Mouse (Mus musculus) adrenal gland (tissue): Measurements from ENCODE around the gene Abcc8.

Experiments
- intact Hi-C: fragments of 180-260 bp; cut with DNase I; formaldehyde crosslinking; loops from one replicate; pipeline ENCODE4 v1.15.1; 2025

The Abcc8 gene

DNA sequence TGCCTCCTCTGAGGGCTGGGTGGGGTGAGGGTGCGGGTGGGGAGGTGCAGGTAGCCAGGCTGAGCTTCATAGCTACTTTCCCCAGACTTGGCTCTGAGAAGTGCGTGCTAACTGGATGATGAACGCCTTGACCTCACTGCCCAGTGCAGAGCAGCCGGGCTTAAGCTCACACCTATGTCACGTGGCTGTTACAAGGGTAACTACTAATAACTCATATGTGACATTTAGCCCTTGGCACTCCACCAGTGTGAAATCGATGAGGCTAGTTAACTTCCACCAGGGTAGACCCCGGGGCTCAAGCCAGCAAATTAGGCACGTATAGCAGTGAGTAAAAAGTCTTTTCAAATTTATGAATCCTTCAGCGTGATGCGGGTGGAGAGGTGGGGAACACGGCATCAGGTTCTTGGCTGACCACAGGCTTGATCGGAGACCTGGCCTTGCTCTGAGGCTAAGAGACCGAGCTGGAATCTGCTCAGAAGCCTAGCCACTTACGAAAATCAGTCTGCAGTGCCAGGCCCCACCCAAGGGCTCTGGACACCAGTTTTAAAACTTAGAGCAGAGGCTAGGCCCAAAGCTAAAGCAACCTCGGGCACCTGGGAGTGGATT is 68.5 kb downstream of the Abcc8 start:
- intact Hi-C loops, result no loop called here

DNA sequence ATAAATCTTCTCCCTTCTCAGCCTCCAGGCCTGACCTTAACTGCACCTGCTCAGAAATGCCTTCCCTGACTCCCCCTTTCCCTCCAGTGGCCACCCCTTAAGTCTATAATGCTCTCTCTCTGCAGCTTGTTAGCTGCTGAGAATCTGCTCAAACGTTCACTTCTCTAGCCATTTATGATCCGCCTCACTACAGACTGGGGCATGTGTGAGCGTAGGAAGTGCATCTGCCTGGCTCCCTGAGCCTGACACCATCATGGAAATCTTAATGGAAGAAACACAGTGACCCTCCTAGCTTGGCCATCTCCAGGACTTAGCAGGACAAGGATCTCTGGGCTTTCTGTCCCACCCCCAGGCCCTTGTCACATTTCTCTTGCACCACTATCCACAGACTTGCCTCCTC is 69.8 kb downstream of the Abcc8 start:
- intact Hi-C loops, result no loop called here

DNA sequence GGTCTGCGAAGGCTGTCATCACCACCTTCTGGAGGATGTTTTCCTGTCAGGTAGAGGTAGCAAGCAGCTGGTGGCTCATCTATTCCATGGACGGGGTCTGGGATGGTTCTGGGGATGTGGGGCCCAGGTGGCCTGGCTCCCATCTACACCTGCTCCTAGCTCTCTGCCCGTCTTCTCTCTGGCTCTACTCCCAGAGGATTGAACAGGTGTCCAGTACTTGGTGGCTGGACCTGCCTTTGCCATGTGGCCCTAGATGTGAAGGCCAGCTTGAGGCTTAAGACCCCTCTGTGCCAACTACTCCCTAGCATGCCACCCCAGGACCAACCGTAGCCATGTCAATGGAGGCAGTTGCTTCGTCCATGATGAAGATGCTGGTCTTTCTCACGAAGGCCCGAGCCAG is 74.3 kb downstream of the Abcc8 start:
- intact Hi-C loops, result no loop called here

- intact Hi-C loops, result no loop called here
Observed at GRCm38 (mm10) chr7:46104256-46104915, 75.4 kb downstream of the Abcc8 start.

- intact Hi-C loops, result no loop called here
Observed at GRCm38 (mm10) chr7:46103771-46104170, 76.1 kb downstream of the Abcc8 start.

DNA sequence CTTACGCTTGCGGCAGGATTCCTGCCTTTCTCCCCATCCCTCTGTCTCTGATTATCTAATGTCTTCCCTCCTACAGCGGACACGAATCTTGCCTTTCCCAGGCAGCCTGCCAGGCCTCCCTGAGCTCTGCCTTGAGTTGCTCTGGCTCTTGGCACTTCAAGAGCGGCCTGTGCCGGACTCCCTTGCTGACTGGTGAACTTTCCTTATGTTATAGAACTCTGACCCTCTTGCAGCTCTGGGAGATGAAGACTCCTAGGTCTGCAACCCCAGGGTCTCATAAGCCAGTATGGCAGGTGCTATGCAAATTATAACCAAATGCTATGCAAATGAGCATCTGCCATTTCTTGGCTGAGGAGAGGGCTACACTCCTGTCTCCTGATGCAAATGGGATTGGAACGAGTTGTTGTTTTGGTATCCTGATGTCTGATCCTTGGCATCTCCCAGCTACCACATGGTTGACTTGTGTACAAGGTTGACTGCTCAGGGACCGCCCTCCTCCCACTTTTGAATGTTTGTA is 76.7 kb downstream of the Abcc8 start:
- intact Hi-C loops, result no loop called here

DNA sequence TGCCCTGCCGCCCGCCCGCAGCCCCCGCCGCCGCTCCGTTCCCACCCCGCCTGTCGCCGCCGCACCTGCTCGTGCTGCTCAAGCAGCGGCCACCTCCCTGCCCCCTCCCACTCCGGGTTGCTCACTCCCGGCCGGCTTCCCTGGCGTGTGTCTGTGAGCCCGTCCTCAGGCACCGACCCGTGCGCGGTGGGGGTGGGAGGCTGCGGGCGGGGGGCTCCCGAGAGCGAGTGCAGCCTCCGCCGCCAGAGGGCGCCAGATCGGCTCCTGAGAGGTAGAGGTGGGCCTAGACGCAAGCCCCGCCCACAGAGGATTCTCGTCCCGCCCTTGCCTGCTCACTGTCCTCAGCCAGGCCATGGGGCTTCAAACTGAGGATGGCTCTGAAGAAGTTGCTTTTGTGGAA is 79.3 kb downstream of the Abcc8 start, which contains the start of gene Kcnj11:
TSS of gene Kcnj11 (minus strand) at position 202 of the 400 bp plus-strand sequence.
- intact Hi-C loops, result no loop called here

GRCm38 (mm10) chr7:46099682-46100081 is 80.2 kb downstream of the Abcc8 start:
- intact Hi-C loops, result no loop called here

GRCm38 (mm10) chr7:46098919-46099286 is 80.9 kb downstream of the Abcc8 start:
- intact Hi-C loops, result no loop called here

- intact Hi-C loops, result no loop called here
Observed at GRCm38 (mm10) chr7:46098221-46098918, 81.5 kb downstream of the Abcc8 start.

GRCm38 (mm10) chr7:46097319-46097783 is 82.5 kb downstream of the Abcc8 start:
- intact Hi-C loops, result loop anchor here (2.0 kb wide), 2 partner anchors 85 to 129 kb away; no protein-coding TSS in a partner anchor

DNA sequence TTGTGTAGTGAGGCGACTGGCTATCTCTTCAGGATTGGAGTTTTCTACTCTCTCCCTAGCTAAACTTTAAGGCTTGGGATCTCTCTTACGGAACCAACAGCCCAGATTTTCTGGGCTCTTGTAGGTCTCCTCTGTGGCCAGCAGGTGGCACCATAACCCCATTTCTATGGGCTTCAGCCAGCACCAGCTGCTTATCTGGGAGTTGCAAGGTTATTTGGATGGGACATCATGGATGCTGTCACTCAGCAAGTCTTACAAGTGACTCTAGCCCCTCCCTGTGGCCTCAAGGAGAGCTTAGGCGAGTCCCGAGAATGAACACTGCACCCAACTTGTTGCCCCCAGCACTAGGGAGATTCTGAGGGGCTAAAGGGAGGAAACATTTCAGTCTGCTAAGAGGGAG is 83.7 kb downstream of the Abcc8 start:
- intact Hi-C loops, result loop anchor here (1.0 to 2.0 kb wide), 3 partner anchors 87 to 131 kb away; no protein-coding TSS in a partner anchor

GRCm38 (mm10) chr7:46092803-46093202 is 87.0 kb downstream of the Abcc8 start:
- intact Hi-C loops, result no loop called here

- intact Hi-C loops, result no loop called here
Observed at GRCm38 (mm10) chr7:46088241-46088640, 91.6 kb downstream of the Abcc8 start.

- intact Hi-C loops, result no loop called here
Observed at GRCm38 (mm10) chr7:46086378-46086777, 93.5 kb downstream of the Abcc8 start.

DNA sequence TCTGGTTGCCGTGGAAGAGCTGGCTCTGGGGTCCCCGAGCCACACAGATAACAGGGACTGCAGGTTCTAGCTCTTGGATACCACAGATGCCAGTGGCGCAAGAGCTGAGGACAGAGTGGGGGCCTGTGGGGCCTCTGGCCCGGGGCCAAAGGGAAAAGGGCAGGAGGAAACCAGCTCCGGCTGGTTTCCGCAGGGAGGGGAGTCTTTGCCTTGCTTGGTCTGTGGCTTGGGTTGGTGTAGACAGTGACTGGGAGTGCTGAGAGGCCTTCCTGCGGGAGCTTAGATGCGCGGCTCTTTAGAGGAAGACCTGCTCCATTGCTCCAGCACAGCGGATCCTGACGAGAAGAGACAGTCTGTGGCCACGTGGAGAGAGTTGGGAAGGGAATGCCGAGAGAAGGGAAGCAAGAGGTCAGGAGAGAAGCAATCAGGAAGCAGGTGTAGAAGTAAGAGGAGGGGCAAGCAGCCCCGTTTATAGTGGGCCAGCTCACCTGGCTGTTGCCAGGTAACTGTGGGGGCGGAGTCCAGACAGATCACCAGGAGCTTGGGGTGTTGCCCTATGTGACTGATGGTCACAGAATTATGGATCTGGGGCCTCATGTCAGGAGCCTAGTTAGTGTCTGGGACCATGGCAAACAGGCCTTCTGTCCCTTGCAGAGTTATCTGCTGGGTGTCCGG is 94.9 kb downstream of the Abcc8 start:
- intact Hi-C loops, result no loop called here

- intact Hi-C loops, result no loop called here
Observed at GRCm38 (mm10) chr7:46084024-46084423, 95.8 kb downstream of the Abcc8 start.

- intact Hi-C loops, result no loop called here
Observed at GRCm38 (mm10) chr7:46077675-46078074, 102.2 kb downstream of the Abcc8 start.

GRCm38 (mm10) chr7:46076844-46077243 is 103.0 kb downstream of the Abcc8 start:
- intact Hi-C loops, result no loop called here

DNA sequence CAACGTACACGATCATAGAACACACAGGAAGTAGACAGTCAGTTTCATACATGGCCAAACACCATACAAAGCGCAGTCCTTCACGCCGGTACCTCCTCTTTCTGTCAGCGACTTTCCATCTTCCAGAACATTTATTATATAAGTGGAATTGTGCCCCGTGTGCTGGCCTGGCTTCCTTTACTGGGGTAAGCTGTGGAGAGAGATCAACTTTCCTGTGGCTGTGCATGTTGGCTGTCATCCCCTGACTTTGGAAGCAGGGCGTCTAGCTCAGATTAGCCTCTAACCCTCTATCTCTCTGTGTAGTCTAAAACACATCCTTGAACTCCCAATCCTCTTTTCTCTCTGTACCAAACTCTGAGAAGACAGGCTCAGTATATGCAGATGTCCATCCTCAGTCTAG is 111.0 kb downstream of the Abcc8 start:
- intact Hi-C loops, result no loop called here

DNA sequence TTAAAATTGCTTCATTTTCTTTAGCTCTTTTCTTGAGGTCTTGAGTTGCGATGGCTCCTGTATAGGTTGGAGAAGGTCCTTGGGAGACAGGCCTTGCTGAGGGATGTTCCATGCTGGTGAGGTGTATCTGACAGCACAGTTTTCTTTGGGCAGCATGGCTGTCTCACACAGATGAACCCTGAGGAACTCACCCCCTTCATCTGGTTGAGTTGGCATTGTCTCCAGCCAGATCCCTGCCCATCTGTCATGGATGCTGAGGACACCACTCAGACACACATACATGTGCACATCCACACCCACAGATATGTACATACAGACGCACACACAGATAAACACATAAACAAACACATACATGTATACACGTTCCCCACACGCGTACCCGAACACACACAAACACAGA is 116.5 kb downstream of the Abcc8 start:
- intact Hi-C loops, result no loop called here

DNA sequence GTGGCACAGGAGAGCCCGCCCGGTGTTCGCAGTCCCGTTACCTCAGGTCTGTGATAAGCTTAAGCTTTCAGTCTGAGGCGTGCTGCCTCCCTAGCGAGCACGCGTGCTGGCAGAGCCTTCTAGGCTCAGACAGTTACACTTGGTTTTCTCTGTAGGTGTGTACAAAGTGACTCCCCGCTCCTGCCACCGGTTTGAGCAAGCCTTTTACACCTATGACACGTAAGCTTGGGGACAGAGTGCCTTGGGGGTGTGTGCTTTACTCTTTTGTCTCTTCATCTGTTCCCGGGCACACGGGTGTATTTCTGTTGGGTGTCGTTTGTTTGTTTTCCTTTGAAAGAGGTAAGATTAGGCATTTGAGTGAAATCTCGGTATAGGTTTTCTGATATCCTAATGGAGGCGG is 118.2 kb downstream of the Abcc8 start:
- intact Hi-C loops, result no loop called here
